Mouse (Mus musculus) T-helper 2 cell (primary cell): ENCODE measurements around the gene Maml3.

Experiments used
- in situ Hi-C: fragments of 300-600 bp; cut with MboI, MseI; formaldehyde crosslinking; loops from one replicate; pipeline ENCODE4 v1.15.1; 2025; ENCODE audit warnings: high pct_unique_total_duplicates

Gene Maml3

GRCm38 (mm10) chr3:51670414-51671070 is 434.3 kb downstream of the Maml3 start:
- in situ Hi-C loops, result no loop called here

- in situ Hi-C loops, result no loop called here
Observed at GRCm38 (mm10) chr3:51668607-51669006, 436.3 kb downstream of the Maml3 start.

GRCm38 (mm10) chr3:51662557-51662956 is 442.3 kb downstream of the Maml3 start:
- in situ Hi-C loops, result no loop called here

DNA sequence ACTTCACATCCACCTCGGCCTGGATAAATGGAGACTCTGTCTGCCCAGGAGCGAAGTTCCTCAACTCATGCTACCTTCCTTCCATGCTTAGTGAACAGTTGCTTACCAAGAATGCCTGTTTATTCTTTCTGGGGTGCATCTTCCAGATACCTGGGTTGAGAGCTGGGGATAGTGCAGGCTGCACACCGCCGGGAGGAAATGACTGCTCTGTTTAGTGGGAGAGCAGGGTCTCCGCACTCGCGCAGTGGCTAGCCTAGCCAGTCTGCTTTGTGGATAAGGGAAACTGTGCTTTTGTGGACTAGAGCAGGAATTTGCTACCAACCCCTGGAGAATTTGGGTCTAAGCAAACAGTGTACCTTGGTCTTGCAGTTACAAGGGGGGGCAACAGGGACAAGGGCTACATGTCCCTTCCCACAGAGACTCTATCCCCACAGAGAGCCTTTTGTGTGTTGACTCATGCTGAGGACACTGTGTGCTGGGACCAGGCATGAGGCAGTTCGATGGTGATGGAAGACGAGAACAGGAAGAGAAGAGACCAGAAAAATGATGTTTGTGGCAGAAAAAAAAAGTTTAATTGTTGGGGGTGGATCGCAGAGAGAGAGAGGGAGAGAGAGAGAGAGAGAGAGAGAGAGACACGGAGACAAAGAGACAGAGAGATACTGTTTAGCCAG is 442.9 kb downstream of the Maml3 start:
- in situ Hi-C loops, result no loop called here

- in situ Hi-C loops, result no loop called here
Observed at GRCm38 (mm10) chr3:51661376-51661775, 443.5 kb downstream of the Maml3 start.

DNA sequence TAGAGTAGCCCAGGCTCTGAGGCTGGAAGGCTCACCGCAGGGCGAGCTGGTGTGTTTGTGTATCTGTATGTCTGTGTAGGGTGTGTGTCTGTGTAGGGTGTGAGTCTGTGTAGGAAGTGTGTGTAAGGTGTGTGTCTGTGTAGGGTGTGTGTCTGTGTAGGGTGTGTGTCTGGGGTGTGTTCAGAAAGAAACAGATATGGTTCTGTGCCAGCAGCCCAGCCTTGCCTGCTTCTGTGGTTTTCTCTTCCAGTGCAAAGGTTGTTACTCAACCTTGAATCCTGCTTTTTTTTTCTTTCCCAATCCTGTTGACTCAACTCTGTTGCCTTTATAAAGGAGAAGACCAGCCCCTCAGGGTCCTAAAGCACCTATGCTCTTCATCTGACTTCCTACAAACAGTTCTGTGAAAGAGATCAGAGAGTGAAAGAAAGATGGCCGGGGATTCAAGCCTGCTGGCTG is 444.0 kb downstream of the Maml3 start:
- in situ Hi-C loops, result no loop called here

DNA sequence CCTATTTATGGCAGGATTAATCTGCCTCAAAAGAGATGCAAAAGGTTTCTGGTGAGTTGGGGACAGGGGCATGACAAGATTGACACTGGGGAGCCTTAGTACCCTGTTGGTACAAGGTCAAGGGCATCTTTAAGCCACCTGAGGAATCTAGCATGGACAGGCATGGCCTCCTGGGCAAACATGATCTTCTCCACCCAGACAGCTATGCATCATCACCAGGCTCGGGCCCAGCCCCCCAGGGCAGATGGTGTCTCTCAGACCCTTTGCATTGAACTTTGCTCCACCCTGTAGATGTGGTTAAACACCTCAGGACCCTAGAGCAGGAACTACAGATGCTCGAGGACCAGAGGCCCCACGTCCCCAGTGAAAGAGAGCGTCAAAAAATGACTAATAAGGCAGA is 444.8 kb downstream of the Maml3 start, which contains the start of gene Mgst2:
Mgst2 (plus strand) TSS at position 301 of the 400 bp plus-strand sequence.
- in situ Hi-C loops, result no loop called here

- in situ Hi-C loops, result loop anchor here (10.0 kb wide), 1 partner anchor 145 kb away; no protein-coding TSS in a partner anchor
Observed at GRCm38 (mm10) chr3:51659415-51659814, 445.5 kb downstream of the Maml3 start.

- in situ Hi-C loops, result loop anchor here (5.0 to 10.0 kb wide), 3 partner anchors 72 to 172 kb away; partner anchors contain the start of gene Rab33b
Observed at GRCm38 (mm10) chr3:51654303-51655055, 450.4 kb downstream of the Maml3 start.

DNA sequence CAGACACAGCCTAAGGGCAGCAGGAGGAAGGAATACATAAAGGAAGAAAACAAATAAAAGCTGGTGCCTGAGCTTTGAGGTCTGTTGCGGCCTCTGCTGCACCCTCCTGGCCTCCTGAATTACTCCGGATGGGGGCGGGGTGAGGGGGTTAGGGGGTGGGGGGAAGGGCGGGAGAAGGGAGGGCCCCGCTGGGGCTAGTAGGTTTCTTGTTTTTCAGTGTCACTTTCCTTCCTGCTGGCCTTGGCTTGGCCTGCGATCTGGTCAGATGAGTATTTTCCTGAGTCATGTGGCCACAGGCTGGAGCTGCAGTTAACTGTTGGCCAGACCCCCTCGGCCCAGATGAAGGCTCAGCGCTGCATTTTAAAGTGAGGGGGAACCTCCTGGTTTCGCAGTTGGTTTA is 452.2 kb downstream of the Maml3 start:
- in situ Hi-C loops, result loop anchor here (5.0 to 10.0 kb wide), 3 partner anchors 70 to 170 kb away; partner anchors contain the start of gene Rab33b

GRCm38 (mm10) chr3:51652292-51652691 is 452.6 kb downstream of the Maml3 start:
- in situ Hi-C loops, result loop anchor here (5.0 to 10.0 kb wide), 3 partner anchors 70 to 170 kb away; partner anchors contain the start of gene Rab33b

DNA sequence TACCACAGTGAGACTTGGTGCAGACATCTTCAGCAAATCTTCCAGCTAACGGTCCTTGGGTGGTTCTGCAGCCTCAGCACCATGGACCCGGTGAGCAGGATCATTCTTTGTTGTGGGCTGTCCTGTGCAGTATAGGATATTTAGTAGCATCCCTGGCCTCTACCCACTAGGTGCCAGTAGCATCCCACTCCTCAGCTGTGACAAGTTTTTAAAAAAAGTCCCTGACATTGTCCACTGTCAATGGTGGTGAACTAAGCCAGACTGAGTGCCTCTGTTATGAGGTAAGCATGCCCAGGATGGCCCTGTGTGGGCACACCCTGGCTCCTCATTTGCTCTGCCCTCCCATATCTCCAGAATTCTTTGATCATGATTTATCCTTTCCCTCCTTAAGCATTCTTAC is 453.7 kb downstream of the Maml3 start:
- in situ Hi-C loops, result loop anchor here (5.0 to 10.0 kb wide), 3 partner anchors 69 to 169 kb away; partner anchors contain the start of gene Rab33b

DNA sequence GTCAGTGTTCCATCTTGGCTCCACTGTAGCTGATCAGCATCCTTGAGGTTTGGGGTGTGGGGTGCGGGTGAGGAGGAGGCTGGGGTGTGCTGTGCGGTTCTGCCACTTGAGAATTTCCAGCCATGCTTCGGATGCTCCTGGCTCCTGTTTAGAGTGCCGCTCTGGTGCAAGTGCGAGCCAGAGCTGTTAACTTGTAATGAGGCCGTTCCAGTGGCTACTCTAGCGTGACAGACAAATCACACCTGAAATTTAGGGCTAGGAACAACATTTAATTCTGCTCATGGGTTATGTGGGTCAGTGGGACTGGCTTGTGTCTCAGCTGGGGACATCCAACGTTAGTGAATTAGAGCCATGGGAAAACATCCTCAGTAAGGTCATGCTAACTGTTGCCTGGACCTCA is 454.9 kb downstream of the Maml3 start:
- in situ Hi-C loops, result loop anchor here (5.0 to 10.0 kb wide), 3 partner anchors 68 to 168 kb away; partner anchors contain the start of gene Rab33b

DNA sequence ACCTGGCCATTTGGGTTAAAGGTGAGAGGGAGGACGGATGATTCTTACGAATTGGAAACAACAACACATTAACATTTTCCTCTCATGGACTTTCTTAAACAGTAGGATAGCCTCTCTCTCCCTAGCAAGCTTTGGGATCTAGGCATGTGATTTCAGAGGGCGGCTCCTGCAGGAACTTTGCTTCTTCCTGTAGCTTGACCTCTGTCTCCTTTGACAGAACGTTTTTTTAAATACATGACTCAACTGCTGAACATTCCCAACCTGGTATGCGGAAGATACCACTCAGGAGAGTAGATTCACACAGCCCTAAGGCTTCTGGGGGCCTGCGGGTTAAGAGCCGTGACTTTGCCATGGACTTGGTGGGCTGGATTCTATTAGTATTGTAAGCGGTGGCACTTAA is 455.4 kb downstream of the Maml3 start:
- in situ Hi-C loops, result no loop called here

GRCm38 (mm10) chr3:51648037-51648664 is 456.7 kb downstream of the Maml3 start:
- in situ Hi-C loops, result no loop called here

DNA sequence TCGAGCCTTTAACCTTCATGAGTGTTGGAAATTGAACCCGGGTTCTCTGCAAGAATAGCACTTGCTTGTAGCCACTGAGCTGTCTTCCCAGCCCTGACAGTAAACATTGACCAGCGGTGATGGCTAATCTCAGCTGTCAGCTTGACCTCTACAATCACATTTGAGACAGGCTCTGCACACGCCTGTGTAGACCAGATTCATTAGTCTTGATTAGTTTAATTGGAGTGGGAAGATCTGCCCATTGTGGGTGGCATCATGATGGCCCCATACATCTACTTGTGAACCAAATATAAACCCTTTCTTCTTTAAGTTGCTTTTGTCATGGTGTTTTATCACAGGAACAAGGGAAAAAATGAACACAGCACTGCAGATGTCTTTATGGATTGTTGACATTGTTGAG is 457.5 kb downstream of the Maml3 start:
- in situ Hi-C loops, result no loop called here

- in situ Hi-C loops, result no loop called here
Observed at GRCm38 (mm10) chr3:51646301-51646700, 458.6 kb downstream of the Maml3 start.

DNA sequence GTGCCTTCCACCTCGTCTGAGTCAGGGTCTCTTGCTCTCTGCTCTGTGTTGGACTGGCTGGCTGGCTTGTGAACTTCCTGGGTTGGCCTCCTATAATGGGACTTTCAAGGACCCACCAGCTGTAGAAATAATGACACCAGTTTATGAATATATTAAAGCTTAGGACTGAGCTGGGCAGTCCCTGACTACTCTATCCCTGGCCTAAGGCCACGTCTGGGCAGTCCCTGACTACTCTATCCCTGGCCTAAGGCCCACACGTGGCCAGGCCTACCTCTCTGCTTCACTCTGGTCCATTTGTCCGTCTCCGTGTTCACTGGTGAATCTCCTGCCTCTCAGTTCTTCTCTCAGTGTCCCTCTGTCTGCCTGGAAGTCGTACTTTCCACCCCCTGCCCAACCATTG is 459.4 kb downstream of the Maml3 start:
- in situ Hi-C loops, result no loop called here

GRCm38 (mm10) chr3:51638260-51638659 is 466.6 kb downstream of the Maml3 start:
- in situ Hi-C loops, result no loop called here

- in situ Hi-C loops, result no loop called here
Observed at GRCm38 (mm10) chr3:51637326-51637725, 467.6 kb downstream of the Maml3 start.

DNA sequence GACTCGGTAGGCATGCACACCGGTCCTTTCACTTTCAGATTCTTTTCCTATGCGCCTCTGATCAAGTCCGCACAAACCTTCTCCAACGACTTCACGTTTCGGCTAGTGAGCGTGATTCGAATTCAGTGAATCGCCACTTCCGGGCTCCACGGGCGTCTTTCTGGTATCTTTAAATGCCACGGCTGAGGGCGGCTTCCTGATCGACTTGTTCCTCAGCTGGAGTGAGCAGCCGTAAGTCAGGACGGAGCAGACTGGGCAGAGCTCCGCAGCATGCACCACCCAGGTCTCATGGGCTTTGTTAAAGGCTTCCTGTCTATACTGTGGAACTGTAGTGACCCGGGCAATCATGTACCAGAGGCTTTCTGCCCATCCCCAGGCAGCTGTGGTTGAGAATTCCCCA is 468.2 kb downstream of the Maml3 start:
- in situ Hi-C loops, result no loop called here
